Mouse (Mus musculus) olfactory bulb, adult 2 months (tissue): ENCODE data around the gene Oca2.

ENCODE experiments used
- CTCF ChIP-seq: fragments of 200-500 bp; IDR thresholded peaks from 2 replicates; pipeline ENCODE4 v1.5.1; 2012; ENCODE audit warnings: low read depth, mild to moderate bottlenecking, low read length, moderate library complexity; ENCODE audit not compliant: insufficient read depth
- POLR2A ChIP-seq: fragments of 200-500 bp; IDR thresholded peaks from 2 replicates; pipeline ENCODE4 v1.6.1; 2012; ENCODE audit warnings: mild to moderate bottlenecking, low read depth, low read length, moderate library complexity; ENCODE audit not compliant: insufficient read depth

GRCm38 (mm10) chr7:56191661-56192060 lies 47.9 kb upstream of the Oca2 start:
- no peak for TF ChIP-seq CTCF
- no peak for TF ChIP-seq POLR2A
